Mouse (Mus musculus): ENCODE measurements around the gene Copz1.
"Not testable (repeated sequence)": the region's sequence is repeated elsewhere in the genome, so short reads cannot be mapped to it uniquely, and the experiment has no call there.

Copz1 gene

GRCm38 (mm10) chr15:103251595-103251994 is 20.9 kb upstream of the Copz1 start:
- no peak for DNase-seq (ENCODE audit: low spot score in 2 of 2)

- peak in 1 of 2 experiments; percentile 31 for DNase-seq (ENCODE audit: low spot score in 2 of 2)
Measured at GRCm38 (mm10) chr15:103252660-103253059, 19.9 kb upstream of the Copz1 start.

- no peak for DNase-seq (ENCODE audit: low spot score in 2 of 2)
Measured at GRCm38 (mm10) chr15:103253352-103253751, 19.2 kb upstream of the Copz1 start.

- peak; percentile 29 to 31 for DNase-seq (ENCODE audit: low spot score in 2 of 2)
Measured at GRCm38 (mm10) chr15:103255169-103255568, 17.3 kb upstream of the Copz1 start.

GRCm38 (mm10) chr15:103256210-103256986 is 16.1 kb upstream of the Copz1 start:
- no peak for DNase-seq (ENCODE audit: low spot score in 2 of 2)

GRCm38 (mm10) chr15:103257790-103258728 is 14.5 kb upstream of the Copz1 start, which contains the start of gene Nfe2:
Gene Nfe2, minus strand, starts transcription at chr15:103258403.
- peak; percentile 77 to 86 for DNase-seq (ENCODE audit: low spot score in 2 of 2)

- DNase-seq (ENCODE audit: low spot score in 2 of 2), result no peak
Measured at GRCm38 (mm10) chr15:103259162-103259561, 13.4 kb upstream of the Copz1 start.

- DNase-seq (ENCODE audit: low spot score in 2 of 2), result no peak
Measured at GRCm38 (mm10) chr15:103259989-103260388, 12.5 kb upstream of the Copz1 start.

GRCm38 (mm10) chr15:103264794-103265193 is 7.7 kb upstream of the Copz1 start:
- no peak for DNase-seq (ENCODE audit: low spot score in 2 of 2)

GRCm38 (mm10) chr15:103268903-103269302 is 3.6 kb upstream of the Copz1 start:
- DNase-seq (ENCODE audit: low spot score in 2 of 2), result no peak

GRCm38 (mm10) chr15:103275943-103276342 is 3.4 kb downstream of the Copz1 start:
- DNase-seq (ENCODE audit: low spot score in 2 of 2), result not testable (repeated sequence)

- DNase-seq (ENCODE audit: low spot score in 2 of 2), result no peak
Measured at GRCm38 (mm10) chr15:103277949-103278348, 5.4 kb downstream of the Copz1 start.

- DNase-seq (ENCODE audit: low spot score in 2 of 2), result peak; percentile 26 to 54
Measured at GRCm38 (mm10) chr15:103279750-103280149, 7.2 kb downstream of the Copz1 start.

- peak; percentile 29 to 39 for DNase-seq (ENCODE audit: low spot score in 2 of 2)
Measured at GRCm38 (mm10) chr15:103280817-103281464, 8.4 kb downstream of the Copz1 start.

- no peak for DNase-seq (ENCODE audit: low spot score in 2 of 2)
Measured at GRCm38 (mm10) chr15:103281465-103282205, 9.1 kb downstream of the Copz1 start.

- peak in 1 of 2 experiments; percentile 43 for DNase-seq (ENCODE audit: low spot score in 2 of 2)
Measured at GRCm38 (mm10) chr15:103284066-103284465, 11.6 kb downstream of the Copz1 start.

GRCm38 (mm10) chr15:103284647-103285046 is 12.1 kb downstream of the Copz1 start:
- no peak for DNase-seq (ENCODE audit: low spot score in 2 of 2)

- no peak for DNase-seq (ENCODE audit: low spot score in 2 of 2)
Measured at GRCm38 (mm10) chr15:103285778-103286417, 13.4 kb downstream of the Copz1 start.

- DNase-seq (ENCODE audit: low spot score in 2 of 2), result no peak
Measured at GRCm38 (mm10) chr15:103289600-103289999, 17.1 kb downstream of the Copz1 start.

GRCm38 (mm10) chr15:103290417-103290816 is 17.9 kb downstream of the Copz1 start:
- DNase-seq (ENCODE audit: low spot score in 2 of 2), result no peak

- DNase-seq (ENCODE audit: low spot score in 2 of 2), result no peak
Measured at GRCm38 (mm10) chr15:103290843-103291242, 18.3 kb downstream of the Copz1 start.
